21 mouse cellular contexts compared by ENCODE assay signal in the genomic region with DNA sequence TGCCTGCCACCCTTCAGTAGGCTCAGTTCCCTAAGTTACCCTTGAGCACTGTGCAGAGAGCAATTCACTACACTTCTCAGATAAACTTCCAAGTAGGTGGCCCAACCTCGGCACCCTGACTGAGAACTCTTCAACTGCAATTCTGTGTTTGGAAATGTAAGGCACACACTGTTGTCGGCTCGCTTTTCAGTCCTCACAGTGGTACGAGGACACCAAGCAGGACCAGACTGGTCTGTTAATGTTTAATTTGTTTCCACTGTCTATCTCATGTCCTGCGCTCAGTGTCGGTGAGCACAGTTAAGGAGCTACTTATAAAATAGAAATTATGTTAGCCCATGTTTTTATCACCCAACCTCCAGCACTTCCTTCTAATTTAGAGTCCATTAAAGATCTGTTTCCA. TPM values are rescaled to one million over a fixed set of nuclear protein-coding genes. Genes with fewer than 3 reads are reported as not detected.
DNase-seq lines count a peak whose midpoint lies in the region; ATAC-seq and TF ChIP-seq lines count a peak whose summit lies in the region.
"Had no signal": no experiment of that assay in that cellular context is flagged by ENCODE, and none has a peak within 500 bp of the region (broad histone marks: within the 10 kb centered on the region; RNA-seq: fewer than 3 reads in every experiment).

No protein-coding gene starts in this region.

- H3K4me3 ChIP-seq in kidney, embryonic 15.5 days (replicated peaks) = no peak overlapping the region
- 0 out of 2 replicates have a peak overlapping the region, but pooled peaks have one; percentile 5 for H3K4me3 ChIP-seq in intestine, embryonic 16.5 days (ENCODE audit: low read length)
- H3K4me3 ChIP-seq in liver, embryonic 13.5 days (replicated peaks) = no peak overlapping the region
- H3K4me3 ChIP-seq in liver, postnatal 0 days (ENCODE audit: low read depth, low read length) = no peak overlapping the region
- H3K4me3 ChIP-seq in midbrain, embryonic 13.5 days (replicated peaks) = no peak overlapping the region
- H3K4me3 ChIP-seq: embryonic facial prominence, embryonic 12.5 days; forebrain, embryonic 15.5 days; heart, embryonic 10.5 days had no signal

- peaks cover 58% of the 10 kb centered on the region for H3K4me1 ChIP-seq in kidney, embryonic 15.5 days
- H3K4me1 ChIP-seq in intestine, embryonic 16.5 days (ENCODE audit: control insufficient read depth, insufficient read depth, low read length) = peaks cover 49% of the 10 kb centered on the region
- peaks cover 66% of the 10 kb centered on the region for H3K4me1 ChIP-seq in liver, embryonic 13.5 days (replicated peaks)
- peaks cover 22% of the 10 kb centered on the region for H3K4me1 ChIP-seq in liver, postnatal 0 days (ENCODE audit: insufficient read depth)
- H3K4me1 ChIP-seq in midbrain, embryonic 13.5 days (replicated peaks) = peaks cover 55% of the 10 kb centered on the region

- H3K27ac ChIP-seq in kidney, embryonic 15.5 days = no peak overlapping the region
- H3K27ac ChIP-seq in intestine, embryonic 16.5 days (ENCODE audit: low read length) = 0 out of 2 replicates have a peak overlapping the region, but pooled peaks have one; percentile 5
- H3K27ac ChIP-seq in liver, embryonic 13.5 days = 0 out of 2 replicates have a peak overlapping the region, but pooled peaks have one; percentile 32
- H3K27ac ChIP-seq in liver, postnatal 0 days (ENCODE audit: low read depth) = peak overlapping the region; percentile 29; the same call in 1 of the 2 replicates
- no peak overlapping the region for H3K27ac ChIP-seq in midbrain, embryonic 13.5 days
- H3K27ac ChIP-seq: embryonic facial prominence, embryonic 12.5 days; forebrain, embryonic 15.5 days; heart, embryonic 10.5 days had no signal

- WGBS in kidney, embryonic 15.5 days = 68% methylated on average over 6 of the region's 6 CpGs
- 46% methylated on average over 6 of the region's 6 CpGs for WGBS in intestine, embryonic 16.5 days
- 64% methylated on average over 6 of the region's 6 CpGs for WGBS in liver, embryonic 13.5 days (ENCODE audit: insufficient replicate concordance)
- 57% methylated on average over 6 of the region's 6 CpGs for WGBS in liver, postnatal 0 days (ENCODE audit: insufficient replicate concordance)
- WGBS in midbrain, embryonic 13.5 days = 88% methylated on average over 6 of the region's 6 CpGs

- H3K36me3 ChIP-seq in kidney, embryonic 15.5 days = no peaks in the 10 kb centered on the region
- no peaks in the 10 kb centered on the region for H3K36me3 ChIP-seq in intestine, embryonic 16.5 days (ENCODE audit: control insufficient read depth, insufficient read depth, low read length)
- no peaks in the 10 kb centered on the region for H3K36me3 ChIP-seq in liver, embryonic 13.5 days
- H3K36me3 ChIP-seq in liver, postnatal 0 days (replicated peaks; ENCODE audit: insufficient read depth, low read length) = no peaks in the 10 kb centered on the region
- no peaks in the 10 kb centered on the region for H3K36me3 ChIP-seq in midbrain, embryonic 13.5 days
- H3K36me3 ChIP-seq: embryonic facial prominence, embryonic 12.5 days; forebrain, embryonic 15.5 days had no signal

- no peaks in the 10 kb centered on the region for H3K9me3 ChIP-seq in kidney, embryonic 15.5 days (replicated peaks)
- no peaks in the 10 kb centered on the region for H3K9me3 ChIP-seq in intestine, embryonic 16.5 days (ENCODE audit: control insufficient read depth, low read length)
- H3K9me3 ChIP-seq in liver, embryonic 13.5 days (replicated peaks) = no peaks in the 10 kb centered on the region
- no peaks in the 10 kb centered on the region for H3K9me3 ChIP-seq in liver, postnatal 0 days (ENCODE audit: low read length)
- H3K9me3 ChIP-seq in midbrain, embryonic 13.5 days = no peaks in the 10 kb centered on the region
- H3K9me3 ChIP-seq: embryonic facial prominence, embryonic 12.5 days; forebrain, embryonic 15.5 days; heart, embryonic 10.5 days had no signal

- DNase-seq in kidney, adult 18-20 months = no peak
- no peak for DNase-seq in liver, embryonic 13.5 days
- DNase-seq in liver, postnatal 0 days = no peak
- DNase-seq in B cell, adult 2 months = no peak
- no peak for DNase-seq in urinary bladder, postnatal 36 days (ENCODE audit: low spot score in 2 of 2)
- DNase-seq: adrenal gland, postnatal 14 days; cerebellum, adult 11-12 months; cerebellum, adult 9-10 months; cerebellum, postnatal 25 days; gastrocnemius, postnatal 10 days; heart, adult 18-20 months; heart, postnatal 10 days had no signal

- TF ChIP-seq CTCF in liver, postnatal 0 days (IDR thresholded peaks at IDR 0.05; ENCODE audit: low read depth) = no peak

- no peaks in the 10 kb centered on the region for H3K27me3 ChIP-seq in kidney, embryonic 15.5 days
- no peaks in the 10 kb centered on the region for H3K27me3 ChIP-seq in intestine, embryonic 16.5 days (replicated peaks; ENCODE audit: control insufficient read depth, insufficient read depth, low read length)
- peaks cover 37% of the 10 kb centered on the region for H3K27me3 ChIP-seq in liver, embryonic 13.5 days
- H3K27me3 ChIP-seq in liver, postnatal 0 days (ENCODE audit: insufficient read depth, low read length) = peaks cover 15% of the 10 kb centered on the region
- H3K27me3 ChIP-seq in midbrain, embryonic 13.5 days = no peaks in the 10 kb centered on the region
- H3K27me3 ChIP-seq: embryonic facial prominence, embryonic 12.5 days; forebrain, embryonic 15.5 days; Patski had no signal

- TF ChIP-seq EP300 in liver, postnatal 0 days (IDR thresholded peaks at IDR 0.05; ENCODE audit: low read depth) = no peak

- 0 out of 2 replicates have a peak overlapping the region, but pooled peaks have one; percentile 13 for H3K4me2 ChIP-seq in kidney, embryonic 15.5 days
- peak overlapping the region; percentile 32 for H3K4me2 ChIP-seq in intestine, embryonic 16.5 days (ENCODE audit: low read depth, low read length)
- H3K4me2 ChIP-seq in liver, embryonic 13.5 days = peak overlapping the region; percentile 15; the same call in 1 of the 2 replicates
- H3K4me2 ChIP-seq in liver, postnatal 0 days (ENCODE audit: low read depth, low read length) = peak overlapping the region; percentile 51
- no peak overlapping the region for H3K4me2 ChIP-seq in midbrain, embryonic 13.5 days (replicated peaks)
- H3K4me2 ChIP-seq: embryonic facial prominence, embryonic 12.5 days; forebrain, embryonic 15.5 days had no signal

- no peak for ATAC-seq in kidney, embryonic 15.5 days (replicated peaks; ENCODE audit: low FRiP score)
- ATAC-seq in intestine, embryonic 16.5 days = no peak
- ATAC-seq in liver, embryonic 13.5 days (ENCODE audit: low read depth) = no peak
- ATAC-seq in liver, postnatal 0 days = no peak
- ATAC-seq in midbrain, embryonic 13.5 days = no peak
- ATAC-seq: activated CD4-positive, CD25-positive, alpha-beta regulatory T cell, adult 4 months; forebrain, embryonic 15.5 days; Patski had no signal

- H3K9ac ChIP-seq in kidney, embryonic 15.5 days = no peak overlapping the region
- no peak overlapping the region for H3K9ac ChIP-seq in intestine, embryonic 16.5 days (ENCODE audit: low read depth, low read length)
- H3K9ac ChIP-seq in liver, embryonic 13.5 days = no peak overlapping the region
- H3K9ac ChIP-seq in liver, postnatal 0 days (replicated peaks) = no peak overlapping the region
- H3K9ac ChIP-seq in midbrain, embryonic 13.5 days (replicated peaks) = no peak overlapping the region
- H3K9ac ChIP-seq: embryonic facial prominence, embryonic 12.5 days; forebrain, embryonic 15.5 days had no signal

RNA-seq across cellular contexts. Expression of a gene that starts 4.1 kb away (rescaled TPM):
- polyA plus RNA-seq in kidney, embryonic 15.5 days (2015; fragmentation: Nextera tagmentation; extraction: Ambion mirVana) = 31.9 and 40.0 TPM in 2 replicates
- polyA plus RNA-seq in intestine, embryonic 16.5 days (2015; fragmentation: Nextera tagmentation; extraction: Ambion mirVana) = 30.1 and 32.5 TPM in 2 replicates
- polyA plus RNA-seq in liver, embryonic 13.5 days (2015; fragmentation: Nextera tagmentation; extraction: Ambion mirVana) = 5.9 and 6.7 TPM in 2 replicates
- polyA plus RNA-seq in liver, postnatal 0 days (2015; fragmentation: Nextera tagmentation; extraction: Ambion mirVana) = 8.0 and 8.6 TPM in 2 replicates
- polyA plus RNA-seq in midbrain, embryonic 13.5 days (2015; fragmentation: Nextera tagmentation; extraction: Ambion mirVana) = 37.7 and 39.8 TPM in 2 replicates

RNA-seq across cellular contexts. Expression of a gene that starts 33.2 kb away (rescaled TPM):
- 5.5 and 7.0 TPM in 2 replicates for polyA plus RNA-seq in kidney, embryonic 15.5 days (2015; fragmentation: Nextera tagmentation; extraction: Ambion mirVana)
- polyA plus RNA-seq in intestine, embryonic 16.5 days (2015; fragmentation: Nextera tagmentation; extraction: Ambion mirVana) = 1.2 TPM in 2 replicates
- not detected in 2 replicates for polyA plus RNA-seq in liver, embryonic 13.5 days (2015; fragmentation: Nextera tagmentation; extraction: Ambion mirVana)
- polyA plus RNA-seq in liver, postnatal 0 days (2015; fragmentation: Nextera tagmentation; extraction: Ambion mirVana) = 0.22 TPM in 2 replicates
- polyA plus RNA-seq in midbrain, embryonic 13.5 days (2015; fragmentation: Nextera tagmentation; extraction: Ambion mirVana) = 0.32 TPM in 1 of 2 replicates, not detected in the other
- polyA plus RNA-seq: activated CD4-positive, CD25-positive, alpha-beta regulatory T cell, adult 4 months; forebrain, embryonic 11.5 days; Patski had no signal

RNA-seq across cellular contexts. Expression of a gene that starts 43.4 kb away (rescaled TPM):
- 16.8 and 17.8 TPM in 2 replicates for polyA plus RNA-seq in kidney, embryonic 15.5 days (2015; fragmentation: Nextera tagmentation; extraction: Ambion mirVana)
- polyA plus RNA-seq in intestine, embryonic 16.5 days (2015; fragmentation: Nextera tagmentation; extraction: Ambion mirVana) = 20.4 and 29.1 TPM in 2 replicates
- polyA plus RNA-seq in liver, embryonic 13.5 days (2015; fragmentation: Nextera tagmentation; extraction: Ambion mirVana) = 15.5 and 18.6 TPM in 2 replicates
- polyA plus RNA-seq in liver, postnatal 0 days (2015; fragmentation: Nextera tagmentation; extraction: Ambion mirVana) = 13.7 TPM in 2 replicates
- 2.0 and 2.4 TPM in 2 replicates for polyA plus RNA-seq in midbrain, embryonic 13.5 days (2015; fragmentation: Nextera tagmentation; extraction: Ambion mirVana)
- polyA plus RNA-seq: activated CD4-positive, CD25-positive, alpha-beta regulatory T cell, adult 4 months had no signal

Comparison
In these comparisons a context has a peak if more than half of its experiments do, and no peak if none do; other contexts are left out.
1. H3K27ac ChIP-seq: peak in intestine, embryonic 16.5 days (single experiment), liver, embryonic 13.5 days (single experiment) and liver, postnatal 0 days (single experiment); none in kidney, embryonic 15.5 days (single experiment) and midbrain, embryonic 13.5 days (single experiment).